Mouse (Mus musculus): ENCODE measurements at regions not wholly inside any gene's neighbourhood (a gene's known extent, or its start where the extent isn't known, plus 50 kb on each side); places are given as distances from the start of the nearest gene placed in this dataset.

DNA sequence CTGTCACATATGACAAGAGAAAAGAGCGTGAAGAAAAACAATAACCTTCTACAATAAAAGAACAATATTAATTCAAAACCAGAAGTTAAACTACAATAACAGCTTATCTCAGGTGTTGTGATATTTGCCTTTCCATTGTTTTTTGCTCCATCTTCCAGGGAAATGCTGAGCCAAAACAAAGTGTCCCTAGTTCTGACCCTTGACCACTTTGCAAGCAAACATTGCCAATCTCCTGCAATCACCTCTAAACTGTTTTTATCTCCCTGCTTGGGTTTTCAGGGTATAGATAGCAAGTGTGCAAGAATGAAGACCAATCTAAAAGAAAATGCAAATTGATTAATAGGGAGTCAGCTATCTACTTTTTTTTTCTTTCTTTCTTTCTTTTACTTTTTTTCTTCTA lies 1162.5 kb upstream of the Pcdh20 start:
- TF ChIP-seq CTCF (IDR thresholded peaks at IDR 0.05; ENCODE audit: low read depth) (no peak), EP300 (optimal IDR thresholded peaks at IDR 0.05) (no peak)

Measured in stomach, postnatal 0 days (tissue).